Mouse (Mus musculus): ENCODE data around the gene Keap1. TPM values are rescaled to one million over a fixed set of nuclear protein-coding genes. Genes with fewer than 3 reads are reported as not detected.
"Not testable (repeated sequence)": the region's sequence is repeated elsewhere in the genome, so short reads cannot be mapped to it uniquely, and the experiment has no call there.

Keap1 gene
- 49.2 and 62.6 TPM in 2 replicates for polyA plus RNA-seq (2012; rRNA removed)

- no peak for DNase-seq (ENCODE audit: low read depth, low spot score)
- 1% methylated on average over 87 of the region's 90 CpGs for WGBS
Measured at GRCm38 (mm10) chr9:21238733-21239464, at the start of gene Keap1. Keap1 (minus strand) TSS chr9:21239361.

DNA sequence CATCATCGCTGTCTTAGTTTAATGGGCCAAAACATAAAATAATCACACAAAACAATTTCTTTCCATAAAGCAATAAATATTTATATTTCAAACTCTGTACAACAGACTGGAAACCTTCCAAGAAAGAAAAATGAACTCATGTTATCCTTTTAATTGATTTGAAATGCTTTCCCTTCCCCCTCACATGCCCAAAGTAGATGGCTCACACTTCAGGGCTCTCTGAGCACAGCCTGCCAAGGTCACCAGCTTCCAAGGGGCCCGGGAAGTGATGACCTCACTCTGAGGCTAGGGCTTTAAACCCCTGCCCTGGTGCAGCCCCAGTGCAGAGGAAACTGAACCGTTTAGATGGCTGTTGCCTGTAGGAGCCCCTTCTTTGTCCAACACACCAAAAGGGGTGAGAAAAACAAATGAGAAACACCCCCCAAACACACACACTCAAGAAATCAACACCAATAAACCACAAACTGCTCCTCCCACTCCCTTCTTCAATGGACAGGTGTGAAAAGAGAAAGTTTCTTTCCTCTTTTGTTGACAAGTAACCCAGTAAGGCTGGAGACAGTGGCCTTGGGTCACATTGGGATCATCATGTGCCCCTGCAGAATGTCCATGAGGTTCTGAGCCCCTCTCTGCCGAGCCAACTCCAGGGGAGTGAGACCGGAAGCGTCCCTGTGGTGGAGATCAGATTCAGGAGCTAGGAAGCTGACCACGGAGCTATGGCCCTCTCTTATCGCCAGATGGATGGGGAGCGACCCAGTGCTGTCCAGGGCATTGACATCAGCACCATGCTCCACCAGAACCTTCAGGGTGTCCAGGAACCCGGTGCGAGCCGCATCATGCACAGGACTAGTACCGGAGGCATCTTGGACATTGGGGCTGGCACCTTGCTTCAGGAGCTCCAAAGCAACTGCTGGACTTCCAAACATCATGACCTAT, 49.5 kb upstream of the Keap1 start:
- no peak for DNase-seq (ENCODE audit: low read depth, low spot score)

DNA sequence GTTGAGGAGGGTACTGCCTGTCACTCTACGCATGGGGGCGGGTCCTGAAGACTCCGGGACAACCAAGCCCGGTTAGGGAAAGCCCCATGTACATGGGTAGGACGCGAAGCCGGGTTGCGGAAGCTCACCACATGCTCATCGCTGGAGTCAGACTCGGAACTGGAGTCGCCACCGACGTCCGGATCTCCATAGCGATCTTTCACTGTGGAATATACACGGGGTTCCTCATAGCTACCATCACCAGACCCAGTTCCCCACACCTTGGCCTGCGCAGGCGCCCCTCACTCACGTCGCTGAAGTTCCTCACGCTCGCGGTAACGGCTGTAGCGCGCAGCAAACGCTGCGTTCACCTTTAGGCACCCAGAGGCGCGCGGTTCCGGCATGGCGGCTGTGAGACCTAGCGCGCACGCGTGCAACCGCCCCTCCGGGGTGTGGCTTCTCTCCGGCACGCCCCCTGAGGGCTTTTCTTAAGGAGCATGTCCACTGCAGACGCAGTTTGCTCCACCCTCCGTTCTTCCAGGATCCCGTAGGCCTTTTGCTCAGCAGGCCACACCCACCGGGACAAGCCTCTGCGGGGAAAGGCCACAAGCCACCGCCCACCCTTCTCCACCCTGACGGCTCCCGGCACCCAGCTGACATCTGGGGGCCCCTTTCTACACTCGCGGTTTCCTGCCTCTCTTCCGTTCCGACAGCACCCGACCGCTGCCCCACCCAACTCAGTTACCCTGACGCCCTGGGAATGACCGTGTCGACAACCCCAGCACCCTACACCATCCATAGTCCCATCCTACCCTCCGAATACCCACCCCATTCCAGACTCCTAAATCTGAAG, 48.6 kb upstream of the Keap1 start, which contains the start of gene Kri1:
TSS of gene Kri1 (minus strand) at position 399 of the 832 bp plus-strand sequence.
- WGBS: under 1% methylated on average over 59 of the region's 59 CpGs
- peak; percentile 97 for DNase-seq (ENCODE audit: low read depth, low spot score)

More for the DNA sequence above, 49.5 kb upstream of the Keap1 start:
- WGBS: 70% methylated on average over 13 of the region's 13 CpGs

DNA sequence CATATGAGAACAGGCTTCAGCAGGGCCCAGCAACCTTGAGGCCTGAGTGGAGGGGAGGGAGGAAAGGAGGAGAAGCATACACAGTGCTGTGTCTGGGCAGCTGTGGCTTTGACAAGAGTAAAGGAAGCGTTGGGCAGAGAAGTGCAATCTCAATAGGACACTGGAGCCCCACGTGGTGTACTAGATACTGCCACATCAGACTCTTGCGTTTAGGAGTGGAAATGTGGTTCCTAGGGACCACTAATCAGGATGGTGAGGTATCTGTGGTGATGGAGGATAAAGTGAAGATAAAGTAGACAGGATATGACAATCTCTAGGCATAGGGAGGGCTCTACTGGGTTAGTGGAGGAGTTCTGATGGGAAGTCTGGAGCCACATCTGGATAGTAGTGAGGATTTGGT, 47.6 kb upstream of the Keap1 start:
- DNase-seq (ENCODE audit: low read depth, low spot score): no peak
- WGBS: 40% methylated on average over 3 of the region's 3 CpGs

DNA sequence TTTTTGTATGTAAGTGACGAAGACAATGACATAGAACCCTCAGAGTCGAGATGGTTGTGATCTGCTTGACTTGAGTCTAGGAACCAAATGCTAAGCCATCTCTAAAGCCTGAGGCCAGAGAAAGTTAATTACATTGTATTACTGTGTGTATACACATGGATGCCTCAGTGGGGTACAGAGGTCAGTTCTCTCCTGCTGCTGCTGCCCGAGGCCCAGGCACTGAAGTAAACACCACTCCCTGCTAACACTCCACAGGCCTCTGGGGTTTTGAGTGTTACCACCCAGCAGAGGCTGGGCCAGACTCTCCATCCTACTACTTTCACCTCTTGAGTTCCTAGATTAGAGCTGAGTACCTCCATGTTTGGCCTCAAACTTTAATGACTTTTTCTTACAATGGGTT, 44.8 kb upstream of the Keap1 start:
- DNase-seq (ENCODE audit: low read depth, low spot score): no peak
- 53% methylated on average over 3 of the region's 3 CpGs for WGBS

DNA sequence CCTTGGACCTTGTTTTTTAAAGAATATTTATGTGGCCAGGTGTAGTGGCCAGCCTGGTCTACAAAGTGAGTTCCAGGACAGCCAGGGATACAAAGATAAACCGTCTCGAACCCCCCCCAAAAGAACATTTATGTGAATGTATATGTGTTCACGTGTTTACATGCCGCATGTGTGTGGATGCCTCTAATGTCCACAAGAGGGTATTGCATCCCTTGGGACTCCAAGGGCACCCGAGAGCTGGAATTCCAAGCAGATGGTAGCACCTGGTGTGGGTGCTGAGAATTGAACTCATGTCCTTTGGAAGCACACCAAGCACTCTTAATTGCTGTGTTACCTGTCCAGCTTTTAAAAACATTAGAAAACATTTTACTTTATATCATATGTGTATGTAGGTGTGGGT, 44.4 kb upstream of the Keap1 start:
- 91% methylated on average over 5 of the region's 5 CpGs for WGBS
- no peak for DNase-seq (ENCODE audit: low read depth, low spot score)

GRCm38 (mm10) chr9:21277776-21278175, 38.6 kb upstream of the Keap1 start:
- WGBS: 91% methylated on average over 5 of the region's 5 CpGs
- DNase-seq (ENCODE audit: low read depth, low spot score): no peak

DNA sequence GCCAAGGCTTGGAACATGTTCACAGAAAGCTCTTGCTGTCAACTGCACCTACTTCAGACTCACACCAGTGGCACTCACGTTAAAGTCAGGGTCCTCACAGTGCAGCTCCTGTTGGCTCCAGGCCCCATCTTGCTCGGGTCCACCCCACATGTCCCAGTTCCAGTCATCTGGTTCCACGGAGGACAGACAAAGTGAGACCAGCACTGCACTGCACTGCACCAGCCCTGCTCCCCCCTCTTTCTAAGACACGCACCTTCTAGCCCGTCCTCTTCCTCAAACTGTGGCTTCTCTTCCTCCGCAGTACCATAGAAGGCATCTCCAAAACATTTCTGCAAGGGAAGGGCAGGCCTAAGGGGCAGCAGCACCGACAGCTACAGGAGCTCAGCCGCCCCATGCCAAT, 37.1 kb upstream of the Keap1 start:
- DNase-seq (ENCODE audit: low read depth, low spot score): no peak
- WGBS: 79% methylated on average over 8 of the region's 8 CpGs

DNA sequence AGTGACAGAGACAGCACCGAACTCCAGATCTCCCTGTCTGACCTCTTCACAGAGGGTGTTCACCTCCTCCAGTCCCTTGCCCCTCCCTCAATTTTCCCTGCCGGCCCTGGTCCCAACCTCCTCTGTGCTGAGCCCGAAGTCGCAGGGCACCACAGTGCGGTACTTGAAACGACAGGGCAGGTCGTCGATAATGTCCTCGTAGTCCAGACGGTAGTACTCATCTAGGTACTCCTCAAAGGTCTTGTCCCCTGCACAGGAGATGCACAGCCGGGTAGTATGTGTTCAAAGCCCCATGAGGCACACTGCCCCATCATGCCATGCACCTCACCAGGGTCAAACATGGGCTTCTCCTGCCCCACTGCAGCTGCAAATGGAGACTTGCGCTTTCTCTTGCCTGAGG, 36.6 kb upstream of the Keap1 start:
- 85% methylated on average over 12 of the region's 12 CpGs for WGBS
- DNase-seq (ENCODE audit: low read depth, low spot score): no peak

DNA sequence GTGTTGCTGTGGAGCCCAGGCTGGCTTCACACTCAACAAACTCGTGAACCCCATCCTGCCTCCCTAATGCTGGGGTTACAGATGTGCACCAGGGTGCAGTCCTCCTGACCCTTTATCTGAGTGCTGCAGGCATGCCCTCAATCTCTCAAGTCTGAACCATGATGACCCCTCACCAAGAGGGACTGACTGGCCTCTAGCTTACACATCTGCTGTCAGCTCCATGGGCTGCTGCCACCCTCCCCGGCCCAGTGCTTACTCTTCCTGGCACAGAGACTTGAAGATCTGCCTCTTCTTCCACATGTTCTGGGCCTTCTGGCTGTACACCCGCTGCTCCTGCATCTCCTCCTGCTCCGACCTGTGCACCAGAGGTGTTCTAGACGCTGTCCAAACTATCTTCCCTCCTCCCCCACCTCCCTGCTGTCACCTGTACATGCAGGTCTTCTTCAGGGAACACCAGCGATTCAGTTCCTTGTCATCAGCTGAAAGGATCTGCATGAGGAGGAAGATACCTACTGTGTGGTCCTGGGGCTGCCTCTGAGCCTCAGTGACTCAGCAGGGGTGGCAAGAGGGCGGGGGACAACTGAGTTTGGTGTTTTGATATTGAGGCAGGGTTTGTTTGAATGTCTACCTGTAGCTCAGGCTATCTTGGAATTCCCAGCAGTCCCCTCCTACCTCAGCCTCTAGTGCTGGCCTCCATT, 36.0 kb upstream of the Keap1 start:
- DNase-seq (ENCODE audit: low read depth, low spot score): no peak
- WGBS: 73% methylated on average over 7 of the region's 7 CpGs

DNA sequence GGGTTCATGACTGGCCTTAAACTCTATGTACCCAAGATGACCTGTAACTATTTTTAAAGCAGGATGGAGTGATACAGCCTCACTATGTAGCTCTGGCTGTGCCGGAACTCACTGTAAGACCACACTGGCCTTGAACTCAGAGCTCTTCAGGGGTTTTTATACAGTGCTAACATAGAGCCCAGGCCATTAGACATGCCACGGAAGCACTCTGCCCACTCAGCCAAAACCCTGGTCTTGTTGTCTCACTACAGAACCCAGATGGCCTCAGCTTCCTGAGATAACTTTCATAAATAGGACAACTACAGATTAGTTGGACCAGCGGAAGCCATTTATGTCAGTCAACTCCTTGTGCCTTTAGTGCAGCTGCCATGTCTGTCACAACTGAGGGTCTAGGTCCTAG, 35.2 kb upstream of the Keap1 start:
- no peak for DNase-seq (ENCODE audit: low read depth, low spot score)
- WGBS: 87% methylated on average over 3 of the region's 3 CpGs

- 76% methylated on average over 7 of the region's 7 CpGs for WGBS
Measured at GRCm38 (mm10) chr9:21273520-21274228, 34.5 kb upstream of the Keap1 start.

DNA sequence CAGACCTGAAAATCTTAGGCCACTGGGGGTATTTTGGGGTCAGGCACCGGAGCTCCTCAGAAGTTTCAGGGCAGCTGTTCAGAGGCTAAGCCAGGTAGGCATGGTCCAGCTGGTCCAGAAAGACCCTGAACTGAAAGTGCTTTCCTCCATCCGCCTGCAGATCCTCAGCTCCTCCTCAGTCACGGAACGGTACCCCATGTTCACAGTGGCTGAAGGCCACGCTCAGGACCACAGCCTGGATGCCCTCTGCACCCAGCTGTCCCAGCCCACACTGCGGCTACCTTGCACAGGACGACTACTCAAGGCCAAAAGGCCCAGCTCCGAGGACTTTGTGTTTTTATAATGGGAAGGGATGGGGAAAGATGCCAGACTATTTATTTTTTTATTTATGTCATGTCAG, 33.9 kb upstream of the Keap1 start:
- DNase-seq (ENCODE audit: low read depth, low spot score): no peak
- 73% methylated on average over 8 of the region's 8 CpGs for WGBS

More at GRCm38 (mm10) chr9:21273520-21274228, 34.5 kb upstream of the Keap1 start:
- no peak for DNase-seq (ENCODE audit: low read depth, low spot score)

- WGBS: 89% methylated on average over 9 of the region's 9 CpGs
- no peak for DNase-seq (ENCODE audit: low read depth, low spot score)
Measured at GRCm38 (mm10) chr9:21272391-21272790, 33.2 kb upstream of the Keap1 start.

DNA sequence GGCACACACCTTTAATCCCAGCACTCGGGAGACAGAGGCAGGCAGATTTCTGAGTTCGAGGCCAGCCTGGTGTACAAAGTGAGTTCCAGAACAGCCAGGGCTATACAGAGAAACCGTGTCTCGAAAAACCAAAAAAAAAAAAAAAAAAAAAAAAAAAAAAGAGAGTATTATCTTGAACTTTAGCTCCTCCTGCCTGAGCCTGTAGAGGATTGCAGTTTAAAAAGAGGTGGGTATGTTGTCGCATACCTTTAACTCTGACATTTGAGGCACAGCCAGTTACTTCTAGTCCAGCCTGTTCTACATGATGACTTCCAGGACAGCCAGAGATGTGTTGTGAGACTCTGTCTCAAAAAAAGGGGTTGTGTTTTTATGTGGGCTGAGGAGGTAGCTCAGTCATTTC, 30.4 kb upstream of the Keap1 start:
- WGBS: 73% methylated on average over 5 of the region's 5 CpGs
- DNase-seq (ENCODE audit: low read depth, low spot score): not testable (repeated sequence)

DNA sequence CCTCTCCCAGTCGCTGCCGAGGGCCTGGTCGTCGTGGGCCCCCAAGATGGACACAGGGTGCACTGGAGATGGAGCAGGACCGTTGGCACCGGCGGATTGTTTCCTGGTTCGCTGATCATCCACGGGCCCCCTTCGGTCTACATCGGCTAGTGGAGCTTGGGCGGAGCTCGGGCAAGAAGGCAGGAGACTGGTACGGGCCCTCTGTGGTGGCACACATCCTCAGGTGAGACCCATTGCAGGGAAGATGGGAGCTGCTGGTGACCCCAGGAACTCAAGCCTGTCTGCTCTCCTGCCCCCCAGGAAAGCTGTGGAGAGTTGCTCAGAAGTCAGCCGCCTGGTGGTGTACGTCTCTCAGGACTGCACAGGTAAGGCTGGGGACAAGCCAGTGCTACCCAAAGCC, 29.1 kb upstream of the Keap1 start:
- WGBS: 94% methylated on average over 16 of the region's 16 CpGs
- DNase-seq (ENCODE audit: low read depth, low spot score): no peak

DNA sequence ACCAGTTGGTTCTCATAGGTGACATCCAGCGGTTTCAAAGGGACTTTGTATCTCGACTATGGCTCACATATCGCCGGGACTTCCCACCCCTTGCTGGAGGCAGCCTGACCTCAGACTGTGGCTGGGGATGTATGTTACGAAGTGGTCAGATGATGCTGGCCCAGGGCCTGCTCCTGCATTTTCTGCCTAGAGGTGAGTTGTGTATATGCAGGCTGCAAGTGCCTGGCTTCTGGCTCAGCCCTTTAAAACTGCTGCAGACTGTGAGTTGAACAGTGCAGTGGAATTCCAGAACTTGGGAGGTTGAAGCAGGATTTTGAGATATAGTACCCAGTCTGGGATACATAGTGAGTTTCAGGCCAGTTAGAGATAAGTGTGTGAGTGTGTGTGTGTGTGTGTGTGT, 27.7 kb upstream of the Keap1 start:
- 84% methylated on average over 5 of the region's 5 CpGs for WGBS

GRCm38 (mm10) chr9:21265611-21266010, 26.4 kb upstream of the Keap1 start:
- WGBS: 3% methylated on average over 11 of the region's 11 CpGs
- peak; percentile 76 for DNase-seq (ENCODE audit: low read depth, low spot score)

More for the DNA sequence above, 27.7 kb upstream of the Keap1 start:
- DNase-seq (ENCODE audit: low read depth, low spot score): no peak
